Mouse (Mus musculus) cortical plate, adult 2 months (tissue): ENCODE data around the gene Prkch.

Source experiments
- CTCF ChIP-seq: fragments of 200-500 bp; IDR thresholded peaks from 2 replicates; pipeline ENCODE4 v1.5.1; 2011; ENCODE audit warnings: mild to moderate bottlenecking, control low read depth, low read length; ENCODE audit not compliant: insufficient read depth; ENCODE audit errors: extremely low read depth
- POLR2A ChIP-seq: fragments of 200-500 bp; IDR thresholded peaks from 2 replicates; pipeline ENCODE4 v1.6.1; 2011; ENCODE audit warnings: mild to moderate bottlenecking, low read length, control low read depth; ENCODE audit not compliant: insufficient read depth; ENCODE audit errors: extremely low read depth

GRCm38 (mm10) chr12:73736931-73737330 is 152.3 kb downstream of the Prkch start:
- no peak for TF ChIP-seq CTCF
- no peak for TF ChIP-seq POLR2A
